Mouse (Mus musculus) heart, adult 11 months (tissue): ENCODE data around the gene A330070K13Rik.

Source experiments
- DNase-seq: peaks from one replicate; pipeline ENCODE4 v3.0.0; 2022

The A330070K13Rik gene

GRCm38 (mm10) chr5:130384222-130384912 is at the start of gene A330070K13Rik:
A330070K13Rik (minus strand) TSS chr5:130384631.
- no peak for DNase-seq

DNA sequence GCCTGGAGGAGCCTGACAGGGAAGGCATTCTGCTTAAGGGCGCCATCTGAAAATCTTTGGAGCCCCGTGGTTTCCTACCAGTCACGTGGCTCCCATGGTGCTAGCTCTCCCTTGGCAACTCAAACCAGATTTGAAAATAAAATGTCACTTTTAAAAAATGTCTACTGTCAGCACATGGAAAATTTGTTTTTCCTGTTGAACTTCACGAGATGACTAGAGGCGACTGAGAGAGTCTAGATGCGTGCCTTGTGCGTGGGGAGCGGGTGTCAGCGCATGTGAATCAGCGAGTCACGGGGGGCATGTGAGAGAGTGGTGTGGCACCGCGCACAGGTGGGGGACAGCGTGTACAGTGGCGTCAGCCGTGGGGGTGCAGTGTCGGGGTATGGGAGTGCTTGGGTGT is 27.1 kb upstream of the A330070K13Rik start:
- DNase-seq, result no peak

GRCm38 (mm10) chr5:130409706-130410105 is 25.3 kb upstream of the A330070K13Rik start:
- DNase-seq, result no peak

DNA sequence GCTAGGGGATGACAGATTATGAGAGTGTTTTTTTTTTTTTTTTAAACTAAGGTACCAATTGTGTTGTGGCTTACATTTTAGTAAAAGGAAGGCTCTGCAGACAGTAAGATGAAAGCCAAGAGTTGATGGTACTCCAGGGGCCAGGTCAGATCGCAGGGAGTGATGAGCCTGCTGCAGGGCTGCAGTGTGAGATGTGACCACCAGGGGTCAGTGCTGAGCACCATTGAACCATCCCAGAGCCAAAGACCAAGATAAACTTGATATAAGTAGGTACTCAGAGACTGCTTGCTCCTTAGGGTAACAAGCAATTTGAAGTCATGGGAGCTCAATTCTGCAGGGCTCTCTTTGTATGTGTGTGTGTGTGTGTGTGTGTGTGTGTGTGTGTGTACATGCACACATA is 20.8 kb upstream of the A330070K13Rik start:
- no peak for DNase-seq

GRCm38 (mm10) chr5:130400136-130400917 is 15.9 kb upstream of the A330070K13Rik start:
- DNase-seq, result no peak

DNA sequence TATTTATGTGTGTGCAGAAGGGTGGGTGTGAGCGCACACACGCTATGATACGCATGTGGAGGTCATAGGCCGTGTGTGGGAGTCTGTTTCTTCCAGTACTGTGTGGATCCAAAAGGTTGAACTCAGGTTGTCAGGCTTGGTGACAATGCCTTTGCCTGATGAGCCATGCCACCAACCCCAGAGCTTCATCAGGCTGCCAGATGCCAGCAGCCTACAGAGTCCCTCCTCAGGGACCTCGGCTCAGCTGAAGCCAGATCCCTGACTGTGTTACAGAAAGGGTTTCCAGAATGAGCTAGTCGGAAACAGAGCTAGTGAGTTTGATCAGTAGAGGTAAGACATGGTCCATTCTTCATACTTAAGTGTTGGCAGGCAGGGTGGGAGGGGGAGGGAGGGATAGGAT is 10.7 kb upstream of the A330070K13Rik start:
- DNase-seq, result no peak

DNA sequence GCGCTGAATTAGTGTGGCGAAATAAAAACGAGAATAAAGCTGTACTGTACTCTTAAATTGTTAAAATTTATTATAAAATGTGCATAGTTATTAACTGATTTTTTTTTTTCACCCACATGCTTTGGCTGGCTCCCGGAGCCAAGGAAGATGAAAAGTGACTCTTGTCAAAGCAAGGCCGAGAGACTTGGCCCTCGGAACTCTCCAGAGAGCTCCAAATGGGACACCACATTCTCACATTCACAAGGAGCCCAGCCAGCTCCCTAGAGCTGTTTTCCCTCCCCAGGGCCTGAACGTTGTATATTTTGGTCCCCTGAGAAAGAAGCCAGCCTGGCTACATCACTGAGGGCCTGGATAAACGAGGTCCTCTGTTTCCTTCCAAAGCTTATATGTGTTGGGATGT is 10.0 kb upstream of the A330070K13Rik start:
- DNase-seq, result no peak

GRCm38 (mm10) chr5:130393618-130394355 is 9.4 kb upstream of the A330070K13Rik start:
- DNase-seq, result no peak

DNA sequence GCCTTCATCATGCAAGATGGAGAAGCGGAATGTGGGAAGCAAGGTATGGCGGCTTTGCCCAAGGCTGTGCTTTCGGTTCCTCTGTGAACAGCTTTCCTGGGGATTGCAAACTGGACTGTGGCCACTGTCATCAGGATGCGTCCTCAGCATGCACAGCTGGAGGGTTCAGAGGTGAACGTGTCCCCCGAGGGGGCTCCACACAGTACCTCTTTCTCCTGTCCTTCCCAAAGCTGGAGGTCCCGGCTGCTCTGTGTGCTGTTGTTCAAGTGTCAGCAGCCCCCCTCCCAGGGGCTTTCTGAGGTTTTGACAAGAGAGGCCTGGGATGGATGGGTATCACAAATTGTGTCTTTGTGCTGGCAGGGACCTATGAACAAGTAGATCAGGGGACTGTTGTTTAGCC is 2.0 kb upstream of the A330070K13Rik start:
- DNase-seq, result no peak

- no peak for DNase-seq
Measured at GRCm38 (mm10) chr5:130375411-130375810, 9.0 kb downstream of the A330070K13Rik start.

- no peak for DNase-seq
Measured at GRCm38 (mm10) chr5:130369237-130369636, 15.2 kb downstream of the A330070K13Rik start, which contains the start of gene Caln1. Caln1 (plus strand) TSS chr5:130369455.

DNA sequence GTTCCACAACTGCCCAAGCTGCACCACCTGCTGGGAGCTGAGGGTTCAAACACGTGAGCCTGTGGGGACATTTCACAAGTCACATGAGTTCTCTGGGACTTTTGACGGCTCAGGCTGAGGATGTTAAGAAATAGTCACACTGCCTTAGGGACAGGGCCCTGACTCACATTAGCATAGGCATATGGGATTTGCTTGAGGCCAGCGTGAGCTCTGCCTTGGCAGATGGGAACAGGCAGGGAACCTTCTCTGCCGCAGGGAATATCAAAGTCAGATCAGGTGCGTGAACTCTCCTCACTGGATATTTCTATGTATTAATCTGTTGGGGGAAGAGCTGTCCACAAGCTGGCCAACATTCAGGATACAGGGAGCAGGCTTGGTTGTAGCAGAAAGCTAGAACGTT is 16.2 kb downstream of the A330070K13Rik start:
- DNase-seq, result no peak

DNA sequence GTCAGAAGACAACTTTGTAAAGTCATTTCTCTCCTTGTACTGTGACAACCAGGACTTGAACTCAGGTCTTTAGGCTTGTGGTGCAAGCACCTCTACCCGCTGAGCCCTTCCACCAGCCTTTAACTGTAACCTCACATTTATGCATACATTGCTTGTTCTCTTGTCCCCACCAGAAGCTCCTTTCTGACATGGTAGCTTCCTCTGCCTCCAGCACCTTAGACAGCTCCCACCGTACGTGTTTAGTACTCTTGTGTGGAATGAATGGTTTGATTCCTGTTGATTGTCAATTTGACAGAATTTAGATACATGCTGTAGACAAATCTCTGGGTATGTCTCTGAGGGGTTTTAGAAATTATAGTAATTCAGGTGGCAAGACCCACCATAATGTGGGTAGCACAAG is 20.7 kb downstream of the A330070K13Rik start:
- DNase-seq, result no peak

DNA sequence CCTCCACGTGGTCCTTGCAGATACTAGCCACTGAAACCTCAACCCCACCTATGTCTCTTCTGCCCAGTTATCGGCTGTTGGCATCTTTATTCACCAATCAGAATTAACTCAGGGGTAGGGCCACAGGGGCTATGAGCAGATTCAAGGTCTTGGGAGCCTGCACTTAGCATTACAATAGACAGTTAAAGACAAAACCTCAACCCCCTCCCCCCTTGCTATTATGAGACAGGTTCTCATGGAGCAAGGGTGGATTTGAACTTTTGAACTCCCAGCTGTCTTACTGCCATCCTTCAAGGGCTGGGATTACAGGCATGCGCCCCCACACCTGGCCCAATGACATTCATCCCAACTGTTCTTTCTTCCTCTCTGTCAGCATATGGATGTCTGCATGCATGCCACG is 21.3 kb downstream of the A330070K13Rik start:
- no peak for DNase-seq

DNA sequence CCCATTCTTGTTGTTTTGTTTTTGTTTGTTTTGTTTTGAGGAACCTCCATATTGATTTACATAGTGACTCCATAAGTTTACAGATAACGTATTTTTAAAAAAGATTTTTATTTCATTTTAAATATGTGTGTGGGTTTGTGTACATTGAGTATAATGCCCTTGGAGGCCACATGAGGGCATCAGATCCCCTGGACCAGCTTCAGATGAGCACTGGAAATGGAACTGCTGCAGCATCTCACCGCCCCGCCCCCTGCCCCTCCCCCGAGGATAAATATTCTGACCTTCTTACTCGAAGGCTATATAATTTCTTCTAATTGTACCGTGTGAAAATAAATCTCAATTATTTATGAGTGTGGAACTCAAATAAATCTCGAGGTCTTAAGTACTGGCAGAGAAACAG is 29.2 kb downstream of the A330070K13Rik start:
- DNase-seq, result no peak

DNA sequence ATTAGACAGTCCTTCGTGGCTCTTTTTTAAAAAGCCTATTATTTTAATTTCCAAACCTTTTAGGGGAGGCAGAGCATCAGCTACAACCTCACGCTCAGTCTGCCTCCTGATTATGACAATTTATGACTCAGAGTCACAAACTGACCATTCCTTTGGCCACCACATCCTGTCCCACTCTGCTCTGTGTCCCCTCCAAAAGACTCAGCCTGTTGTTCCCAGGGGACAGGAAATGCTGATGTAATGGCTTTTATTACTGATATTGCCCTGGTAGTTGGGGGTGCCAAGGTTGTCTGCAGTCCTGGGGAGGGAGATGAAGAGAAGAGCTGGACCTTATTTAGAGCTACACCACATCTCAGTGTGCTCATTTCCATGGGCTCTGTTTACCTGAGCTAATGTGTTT is 38.6 kb downstream of the A330070K13Rik start:
- no peak for DNase-seq

DNA sequence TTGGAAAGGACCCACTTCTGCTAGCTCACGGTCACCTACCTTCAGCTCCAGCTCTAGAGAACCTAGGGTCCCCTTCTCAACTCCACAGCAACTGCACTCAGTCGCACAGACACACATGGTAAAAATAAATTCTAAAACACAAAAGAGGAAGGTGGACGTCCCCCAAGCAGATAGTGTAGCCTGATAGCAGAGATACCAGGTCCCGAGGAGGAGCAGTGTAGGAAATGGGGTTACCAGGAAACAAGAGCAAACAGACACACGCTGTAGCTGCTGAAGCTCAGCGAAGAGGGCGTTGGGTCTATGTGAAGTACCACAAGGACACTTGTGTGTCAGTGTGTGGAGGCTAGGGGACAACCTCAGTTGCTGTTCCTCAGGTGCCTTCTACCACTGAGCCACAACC is 39.4 kb downstream of the A330070K13Rik start:
- no peak for DNase-seq

DNA sequence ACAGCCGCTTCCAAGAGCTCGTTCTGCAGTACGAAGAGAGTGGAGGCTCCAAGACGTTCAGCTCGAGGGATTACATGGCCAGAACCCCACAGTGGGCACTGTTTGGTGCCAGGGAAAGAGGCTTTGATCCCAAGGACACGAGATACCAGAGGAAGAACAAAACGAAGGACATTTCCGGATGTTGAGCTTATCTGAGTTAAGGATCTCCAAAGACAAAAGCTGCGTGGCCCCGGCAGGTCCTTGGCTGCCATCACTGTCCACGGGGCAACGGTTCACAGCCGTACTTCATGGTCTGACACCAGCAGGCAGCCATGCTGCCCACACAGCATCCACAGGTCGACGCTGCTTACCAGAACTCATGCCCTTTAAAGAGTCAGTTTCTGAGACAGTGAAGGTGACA is 43.8 kb downstream of the A330070K13Rik start:
- DNase-seq, result no peak

DNA sequence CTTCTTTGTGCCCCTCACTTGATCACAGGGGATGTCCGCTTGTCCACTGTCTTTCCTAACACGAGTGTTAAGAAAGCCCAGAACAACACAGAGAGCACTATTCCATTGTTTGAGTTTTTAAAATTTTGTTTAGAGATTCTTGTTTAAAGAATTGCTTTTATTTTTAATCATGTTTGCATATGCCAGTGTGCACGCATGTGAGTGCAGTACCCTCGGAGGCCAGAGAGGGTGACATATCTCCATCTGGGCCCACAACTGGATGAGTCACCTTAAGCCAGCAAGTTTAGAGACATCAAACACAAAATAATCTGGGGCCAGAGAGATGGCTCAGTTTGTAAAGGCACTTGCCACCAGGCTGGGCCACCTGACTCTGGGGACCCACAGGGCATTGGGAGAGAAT is 49.0 kb downstream of the A330070K13Rik start:
- DNase-seq, result no peak

DNA sequence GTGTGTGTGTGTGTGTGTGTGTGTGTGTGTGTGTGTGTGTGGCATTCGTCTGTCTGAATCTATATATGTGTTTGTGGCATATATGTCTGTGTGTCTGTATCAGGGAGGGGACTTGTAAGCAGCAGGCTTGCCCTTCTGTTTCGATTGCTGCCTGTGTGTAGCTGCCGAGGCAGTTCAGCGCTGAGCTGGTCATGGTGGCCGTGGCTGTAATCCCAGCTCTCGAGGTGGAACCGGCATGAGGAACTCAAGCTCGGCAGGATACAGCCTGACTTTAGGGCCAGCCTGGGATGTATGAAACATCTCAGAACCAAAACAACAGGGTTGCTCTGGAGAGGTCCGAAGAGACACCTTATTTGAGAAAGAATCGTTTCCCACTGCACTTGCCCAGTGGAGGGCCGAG is 50.5 kb downstream of the A330070K13Rik start:
- no peak for DNase-seq

DNA sequence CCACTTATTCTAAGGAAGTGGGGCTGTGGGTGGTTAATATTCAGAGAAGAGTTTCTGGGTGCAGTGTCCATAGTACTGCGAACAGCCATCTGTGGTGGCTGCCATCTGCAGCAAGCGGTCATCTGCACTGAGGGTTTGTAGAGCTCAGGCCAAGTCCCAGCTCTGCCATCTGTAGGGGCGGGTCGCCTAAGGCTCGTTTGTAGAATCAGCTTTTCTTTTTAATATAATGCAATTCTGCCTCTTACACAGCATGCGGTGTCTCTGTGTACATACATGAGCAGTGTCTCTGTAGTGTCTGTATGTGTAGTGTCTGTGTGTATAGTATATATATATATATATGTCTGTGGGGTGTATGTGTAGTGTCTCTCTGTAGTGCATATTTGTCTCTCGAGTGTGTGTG is 50.9 kb downstream of the A330070K13Rik start:
- no peak for DNase-seq

- DNase-seq, result no peak
Measured at GRCm38 (mm10) chr5:130331206-130331605, 53.2 kb downstream of the A330070K13Rik start.

GRCm38 (mm10) chr5:130330801-130331200 is 53.6 kb downstream of the A330070K13Rik start:
- DNase-seq, result no peak

- DNase-seq, result no peak
Measured at GRCm38 (mm10) chr5:130329889-130330288, 54.5 kb downstream of the A330070K13Rik start.
